Mouse (Mus musculus) megakaryocyte, embryonic 14.5 days (primary cell): Measurements from ENCODE around the gene Knl1. TPM values are rescaled to one million over a fixed set of nuclear protein-coding genes. Genes with fewer than 3 reads are reported as not detected.

ENCODE experiments used
- H3K27me3 ChIP-seq: replicated peaks from 2 replicates; pipeline ENCODE3; 2012; ENCODE audit warnings: inconsistent platforms
- H3K36me3 ChIP-seq: replicated peaks from 2 replicates; pipeline ENCODE3; 2012; ENCODE audit warnings: low read length, inconsistent platforms, mixed read lengths
- H3K4me1 ChIP-seq: 2 replicates; pipeline ENCODE4 v1.6.1; 2012; ENCODE audit warnings: inconsistent platforms
- H3K4me3 ChIP-seq: replicated peaks from 2 replicates; pipeline ENCODE3; 2012; ENCODE audit warnings: moderate library complexity, mild to moderate bottlenecking, inconsistent platforms
- H3K9me3 ChIP-seq: 2 replicates; pipeline ENCODE4 v1.6.1; 2012; ENCODE audit warnings: inconsistent platforms
- FLI1 ChIP-seq: IDR thresholded peaks from 2 replicates; pipeline ENCODE4 v1.6.1; 2012; ENCODE audit warnings: low read length, inconsistent platforms, mixed read lengths
- GATA1 ChIP-seq: IDR thresholded peaks from 3 replicates; pipeline ENCODE4 v1.6.1; 2012; ENCODE audit warnings: mixed read lengths, low read length, inconsistent platforms, borderline replicate concordance
- polyA plus RNA-seq: library from polyadenylated mRNA; stranded (reverse); fragments of >175 nt; gene quantifications from 2 replicates; pipeline ENCODE4 v1.2.3, GENCODE M21; 2012; ENCODE audit warnings: low replicate concordance; ENCODE audit not compliant: insufficient read depth

The Knl1 gene
- polyA plus RNA-seq, 1 experiment, result 0.47 TPM

- Histone ChIP-seq H3K36me3 (peaks cover 26% of the 10 kb centered on the region), H3K27me3 (no peaks in the 10 kb centered on the region), H3K4me3 (no peak overlapping the region), H3K4me1 (peaks cover 13% of the 10 kb centered on the region), H3K9me3 (no peaks in the 10 kb centered on the region)
- no peak for TF ChIP-seq FLI1
- no peak for TF ChIP-seq GATA1
Measured at GRCm38 (mm10) chr2:119111060-119111459, 64.1 kb downstream of the Knl1 start.

DNA sequence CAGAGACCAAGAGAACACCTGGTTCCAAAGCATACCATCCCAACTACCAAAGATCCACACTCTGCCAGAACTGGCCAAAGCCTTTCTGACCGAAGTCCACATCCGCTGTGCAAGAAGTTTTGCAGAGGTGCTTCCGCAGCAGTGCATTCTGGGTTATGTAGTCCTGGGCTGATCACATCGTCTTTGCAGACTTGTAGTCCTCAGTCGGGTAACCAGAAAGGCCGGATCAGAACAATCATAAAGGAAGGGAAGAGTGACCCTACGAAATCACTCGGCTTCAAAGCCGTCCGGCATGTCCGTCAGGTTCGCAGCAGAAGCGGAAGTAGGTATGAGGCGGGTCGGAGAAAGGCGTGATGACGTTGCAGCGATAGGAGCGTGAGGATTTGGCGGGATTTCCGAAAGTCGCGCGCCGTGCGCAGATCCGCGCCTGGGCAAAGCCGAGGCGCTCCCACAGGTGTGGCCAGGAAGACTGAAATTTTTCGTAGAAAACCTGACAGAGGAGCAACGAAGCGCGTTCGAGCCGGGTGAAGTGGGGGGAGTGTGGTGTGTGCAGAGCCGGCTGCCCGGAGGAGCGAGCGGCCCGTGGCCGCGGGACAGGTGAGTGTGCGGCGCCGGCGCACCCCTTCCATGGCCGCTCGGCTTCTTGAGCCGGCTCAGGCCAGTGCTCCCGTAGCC, 65.7 kb downstream of the Knl1 start, which contains the start of gene Rad51:
Rad51 (plus strand) TSS at position 356 of the 675 bp plus-strand sequence.
- H3K36me3 ChIP-seq, result peaks cover 32% of the 10 kb centered on the region

DNA sequence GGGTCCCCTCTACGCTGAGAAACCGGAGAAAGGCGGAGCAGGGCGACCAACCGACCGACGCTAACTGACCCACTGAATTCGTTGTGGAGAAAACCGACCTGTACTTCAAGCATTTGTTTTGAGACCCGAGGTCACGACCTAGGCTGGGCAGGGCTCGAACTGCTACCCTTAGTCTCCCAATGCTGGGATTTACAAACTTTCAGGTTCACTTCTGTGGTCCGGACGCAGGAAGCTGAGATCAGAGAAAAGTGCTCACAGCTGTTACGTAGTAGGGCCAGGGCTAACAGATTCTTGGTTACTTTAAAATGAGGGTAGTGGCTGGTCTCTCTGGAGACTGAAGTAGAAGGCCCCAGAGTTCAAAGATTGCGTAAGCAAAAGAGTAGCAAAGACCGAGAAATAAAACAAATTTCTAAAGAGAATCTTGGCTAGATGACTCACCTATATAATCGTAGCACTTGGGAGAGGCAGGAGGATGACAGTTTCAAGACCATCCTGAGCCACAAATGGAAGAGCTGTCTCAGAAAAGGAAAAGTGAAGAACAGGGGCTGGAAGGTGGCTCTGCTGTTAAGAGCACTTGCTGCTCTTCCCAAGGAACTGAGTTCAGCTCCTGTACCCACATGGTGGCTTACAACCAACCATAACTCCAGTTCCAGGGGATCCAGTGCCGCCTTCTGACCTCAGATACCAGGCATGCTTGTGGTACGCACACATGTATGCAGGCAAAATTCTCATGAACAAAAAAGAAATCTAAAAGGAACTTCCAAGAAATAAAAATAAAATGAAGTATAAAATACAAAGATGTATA, 66.4 kb downstream of the Knl1 start:
- Histone ChIP-seq H3K4me3 (peak overlapping the region; percentile 97), H3K27me3 (no peaks in the 10 kb centered on the region), H3K9me3 (no peaks in the 10 kb centered on the region), H3K4me1 (peaks cover 13% of the 10 kb centered on the region), H3K36me3 (peaks cover 35% of the 10 kb centered on the region)
- TF ChIP-seq GATA1 (no peak), FLI1 (no peak)

More for the DNA sequence above, 65.7 kb downstream of the Knl1 start, which contains the start of gene Rad51:
- Histone ChIP-seq H3K4me3 (peak within 1 kb of the TSS; percentile 97), H3K4me1 (peaks cover 13% of the 10 kb centered on the region), H3K27me3 (no peaks in the 10 kb centered on the region), H3K9me3 (no peaks in the 10 kb centered on the region)
- TF ChIP-seq GATA1, result 0 out of 3 replicates have a peak, but pooled peaks have one; percentile 40
- TF ChIP-seq FLI1, result peak; percentile 77; the same call in 1 of the 2 replicates

- H3K4me1 ChIP-seq, result peaks cover 9% of the 10 kb centered on the region
- no peak overlapping the region for H3K4me3 ChIP-seq
- peaks cover 92% of the 10 kb centered on the region for H3K36me3 ChIP-seq
- TF ChIP-seq GATA1 (no peak), FLI1 (no peak)
- no peaks in the 10 kb centered on the region for H3K27me3 ChIP-seq
- H3K9me3 ChIP-seq, result no peaks in the 10 kb centered on the region
Measured at GRCm38 (mm10) chr2:119136346-119136898, 89.5 kb downstream of the Knl1 start.

DNA sequence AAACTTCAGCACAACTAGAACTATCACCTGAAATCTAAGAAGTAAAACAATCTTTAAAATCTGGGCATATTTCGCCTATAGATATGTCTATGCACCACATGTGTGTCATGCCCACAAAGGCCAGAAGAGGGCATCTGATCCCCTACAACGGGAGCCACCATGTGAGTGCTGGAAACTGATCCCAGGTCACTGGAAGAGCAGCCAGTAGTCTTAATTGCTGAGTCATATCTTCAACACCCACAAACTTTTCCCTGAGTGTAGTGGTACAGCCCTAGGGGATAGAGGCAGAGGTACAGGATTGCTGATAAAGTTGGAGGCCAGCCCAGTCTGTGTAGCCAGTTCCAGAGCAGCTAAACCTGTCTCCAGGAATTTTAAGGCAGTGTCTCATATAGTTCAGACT, 98.3 kb downstream of the Knl1 start:
- Histone ChIP-seq H3K4me3 (no peak overlapping the region), H3K4me1 (peaks cover 6% of the 10 kb centered on the region; the same call in 1 of the 2 replicates), H3K27me3 (no peaks in the 10 kb centered on the region), H3K9me3 (peaks cover 8% of the 10 kb centered on the region; the same call in 1 of the 2 replicates), H3K36me3 (peaks cover 98% of the 10 kb centered on the region)
- TF ChIP-seq GATA1 (no peak), FLI1 (no peak)

- Histone ChIP-seq H3K9me3 (peaks cover 8% of the 10 kb centered on the region; the same call in 1 of the 2 replicates), H3K4me3 (no peak overlapping the region), H3K27me3 (no peaks in the 10 kb centered on the region), H3K36me3 (peaks cover 98% of the 10 kb centered on the region), H3K4me1 (peaks cover 6% of the 10 kb centered on the region; the same call in 1 of the 2 replicates)
- no peak for TF ChIP-seq GATA1
- TF ChIP-seq FLI1, result no peak
Measured at GRCm38 (mm10) chr2:119146435-119146834, 99.5 kb downstream of the Knl1 start.

- Histone ChIP-seq H3K36me3 (peaks cover 98% of the 10 kb centered on the region), H3K9me3 (peaks cover 8% of the 10 kb centered on the region; the same call in 1 of the 2 replicates), H3K4me3 (no peak overlapping the region), H3K27me3 (no peaks in the 10 kb centered on the region), H3K4me1 (peaks cover 8% of the 10 kb centered on the region)
- TF ChIP-seq GATA1 (no peak), FLI1 (no peak)
Measured at GRCm38 (mm10) chr2:119147160-119147678, 100.3 kb downstream of the Knl1 start.

GRCm38 (mm10) chr2:119147775-119148174, 100.9 kb downstream of the Knl1 start:
- Histone ChIP-seq H3K4me3 (no peak overlapping the region), H3K36me3 (peaks cover 98% of the 10 kb centered on the region), H3K4me1 (peaks cover 13% of the 10 kb centered on the region), H3K27me3 (no peaks in the 10 kb centered on the region), H3K9me3 (peaks cover 8% of the 10 kb centered on the region; the same call in 1 of the 2 replicates)
- TF ChIP-seq GATA1, result no peak
- TF ChIP-seq FLI1, result no peak

GRCm38 (mm10) chr2:119152255-119152654, 105.3 kb downstream of the Knl1 start:
- H3K4me1 ChIP-seq, result peaks cover 40% of the 10 kb centered on the region
- H3K9me3 ChIP-seq, result no peaks in the 10 kb centered on the region
- TF ChIP-seq FLI1 (no peak), GATA1 (no peak)
- H3K4me3 ChIP-seq, result no peak overlapping the region
- peaks cover 75% of the 10 kb centered on the region for H3K36me3 ChIP-seq
- no peaks in the 10 kb centered on the region for H3K27me3 ChIP-seq

GRCm38 (mm10) chr2:119154683-119155082, 107.8 kb downstream of the Knl1 start:
- peak overlapping the region; percentile 46 for H3K4me3 ChIP-seq
- TF ChIP-seq FLI1, result no peak
- TF ChIP-seq GATA1, result no peak
- peaks cover 38% of the 10 kb centered on the region for H3K4me1 ChIP-seq
- H3K36me3 ChIP-seq, result peaks cover 50% of the 10 kb centered on the region
- no peaks in the 10 kb centered on the region for H3K27me3 ChIP-seq
- H3K9me3 ChIP-seq, result no peaks in the 10 kb centered on the region

Other genes with a start within 250 kb of the Knl1 start
- gene Knstrn, start 233.1 kb upstream of the Knl1 start, polyA plus RNA-seq, result 48.4 and 154 TPM in 2 replicates
- gene Ivd, start 185.2 kb upstream of the Knl1 start, polyA plus RNA-seq, result 2.1 and 3.2 TPM in 2 replicates
- 11.5 and 14.8 TPM in 2 replicates for gene Bahd1, start 146.7 kb upstream of the Knl1 start, polyA plus RNA-seq
- gene Chst14, start 120.6 kb upstream of the Knl1 start, polyA plus RNA-seq, result 0.81 and 2.1 TPM in 2 replicates
- 11.1 and 12.4 TPM in 2 replicates for gene Ccdc32, start 17.7 kb upstream of the Knl1 start, polyA plus RNA-seq
- gene Rpusd2, start 12.3 kb upstream of the Knl1 start, polyA plus RNA-seq, result 0.67 and 1.8 TPM in 2 replicates
- gene Rad51, start 65.7 kb downstream of the Knl1 start, polyA plus RNA-seq, result 6.1 and 6.4 TPM in 2 replicates
- gene Rmdn3, start 109.9 kb downstream of the Knl1 start, polyA plus RNA-seq, result 4.6 and 12.9 TPM in 2 replicates
- 31.5 and 35.5 TPM in 2 replicates for gene Gchfr, start 120.7 kb downstream of the Knl1 start, polyA plus RNA-seq
- gene Gm14137, start 127.4 kb downstream of the Knl1 start, polyA plus RNA-seq, result not detected in 2 replicates
- gene Zfyve19, start 161.5 kb downstream of the Knl1 start, polyA plus RNA-seq, result 2.9 and 19.5 TPM in 2 replicates
- 2.4 and 23.7 TPM in 2 replicates for gene Dnajc17, start 161.7 kb downstream of the Knl1 start, polyA plus RNA-seq
- not detected in 2 replicates for gene Ppp1r14d, start 182.8 kb downstream of the Knl1 start, polyA plus RNA-seq
- gene Spint1, start 190.2 kb downstream of the Knl1 start, polyA plus RNA-seq, result not detected in 2 replicates
- 1.9 TPM in 1 of 2 replicates, not detected in the other for gene Rhov, start 224.2 kb downstream of the Knl1 start, polyA plus RNA-seq
- 8.8 and 11.1 TPM in 2 replicates for gene Vps18, start 241.6 kb downstream of the Knl1 start, polyA plus RNA-seq